Mouse (Mus musculus): ENCODE measurements around the gene Col18a1.

The Col18a1 gene

DNA sequence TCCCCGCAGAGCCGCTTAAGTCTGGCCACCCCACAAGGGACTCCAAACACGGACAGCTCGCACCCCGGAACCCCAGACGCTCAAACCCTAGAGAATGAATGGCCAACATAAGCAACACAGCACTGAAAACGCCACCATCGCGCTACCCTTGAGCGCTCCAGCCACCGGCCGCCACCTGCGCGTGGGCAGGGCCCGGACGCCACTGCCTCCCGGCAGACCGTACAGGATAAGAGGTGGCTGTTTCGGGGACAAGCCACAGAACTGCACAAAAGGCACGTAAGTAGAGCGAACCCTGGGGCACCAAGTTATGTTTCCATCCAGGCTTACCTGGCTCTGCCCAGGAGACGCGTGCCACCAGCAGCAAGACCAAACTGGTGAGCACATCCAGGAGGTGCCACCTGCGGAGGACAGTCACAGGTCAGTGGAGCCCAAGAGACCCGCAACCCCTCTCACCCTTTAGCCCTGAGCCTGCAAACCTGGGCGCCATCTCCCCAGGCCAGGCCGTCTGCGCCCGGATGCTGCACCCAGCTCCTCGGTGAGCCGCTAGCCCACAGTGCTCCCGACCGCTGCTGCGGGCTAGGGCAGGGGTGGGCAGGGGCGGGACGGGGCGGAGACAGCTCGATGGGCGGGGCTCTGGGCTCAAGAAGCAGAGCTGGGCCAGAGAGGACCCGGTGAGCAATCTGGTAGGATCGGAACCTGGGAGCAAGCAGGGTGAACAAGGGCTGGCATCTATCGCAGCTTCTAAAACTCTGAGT, at the start of gene Col18a1:
TSS of gene Col18a1 (minus strand) at position 586 of the 755 bp plus-strand sequence.
- DNase-seq: peak; percentile 71 to 85

DNA sequence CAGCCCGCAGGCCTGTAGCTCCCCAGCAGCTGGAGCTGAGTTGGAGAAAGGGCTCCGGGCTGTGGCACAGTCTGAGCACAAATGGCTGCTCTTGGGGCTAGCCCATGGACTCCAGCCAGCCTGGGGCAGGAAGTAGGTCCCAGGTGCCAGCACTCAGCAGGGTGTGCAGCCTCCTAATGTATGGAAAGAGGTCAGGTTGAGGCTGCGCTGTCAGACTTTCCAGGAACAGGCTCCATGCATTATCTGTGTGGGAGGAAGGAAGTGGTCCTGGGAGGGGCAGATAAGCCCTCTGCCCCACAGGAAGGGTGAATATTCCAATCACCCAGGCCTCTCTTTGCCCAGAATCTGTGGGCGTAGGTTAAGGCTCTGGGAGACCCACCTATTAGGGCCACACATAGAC, 49.3 kb upstream of the Col18a1 start:
- DNase-seq: no peak

DNA sequence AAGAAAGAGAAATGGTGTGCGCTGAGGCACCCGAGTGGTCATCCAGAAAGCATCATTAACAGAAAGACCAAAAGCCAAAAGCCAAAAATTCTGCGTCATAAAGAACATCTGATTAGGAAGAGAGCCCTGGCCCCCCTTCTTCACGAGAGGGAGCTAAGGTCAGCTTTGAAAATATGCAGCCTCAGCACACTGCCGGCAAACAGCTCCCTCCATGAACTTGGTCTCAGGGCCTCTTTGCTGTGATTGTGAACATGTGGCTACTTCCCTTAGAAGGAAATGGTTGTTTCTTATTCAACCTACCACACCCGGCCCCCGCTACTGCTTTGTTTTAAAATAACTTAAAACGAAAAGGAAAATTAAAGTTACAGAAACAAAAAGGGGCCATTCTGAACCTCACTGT, 48.2 kb upstream of the Col18a1 start:
- peak; percentile 66 to 82 for DNase-seq

DNA sequence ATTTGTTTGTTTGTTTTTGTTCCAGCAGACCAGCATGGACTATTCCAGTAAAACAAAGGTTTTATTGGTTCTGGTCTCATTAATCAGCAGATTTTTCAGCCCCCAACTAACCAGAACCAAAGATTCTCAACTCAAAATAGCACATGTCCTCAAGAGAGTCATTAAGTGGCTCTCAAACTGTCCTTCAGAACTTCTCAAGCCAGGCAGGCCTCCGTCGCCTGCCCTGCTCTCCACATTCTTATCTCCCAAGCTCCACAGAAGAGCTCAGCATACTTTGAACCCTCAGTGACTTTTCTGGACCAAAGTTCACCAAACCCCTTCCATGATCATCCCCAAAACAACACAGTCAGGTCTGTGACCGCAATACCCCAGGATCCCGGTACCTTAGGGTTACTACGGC, 47.1 kb upstream of the Col18a1 start:
- peak in 1 of 2 experiments; percentile 43 for DNase-seq

DNA sequence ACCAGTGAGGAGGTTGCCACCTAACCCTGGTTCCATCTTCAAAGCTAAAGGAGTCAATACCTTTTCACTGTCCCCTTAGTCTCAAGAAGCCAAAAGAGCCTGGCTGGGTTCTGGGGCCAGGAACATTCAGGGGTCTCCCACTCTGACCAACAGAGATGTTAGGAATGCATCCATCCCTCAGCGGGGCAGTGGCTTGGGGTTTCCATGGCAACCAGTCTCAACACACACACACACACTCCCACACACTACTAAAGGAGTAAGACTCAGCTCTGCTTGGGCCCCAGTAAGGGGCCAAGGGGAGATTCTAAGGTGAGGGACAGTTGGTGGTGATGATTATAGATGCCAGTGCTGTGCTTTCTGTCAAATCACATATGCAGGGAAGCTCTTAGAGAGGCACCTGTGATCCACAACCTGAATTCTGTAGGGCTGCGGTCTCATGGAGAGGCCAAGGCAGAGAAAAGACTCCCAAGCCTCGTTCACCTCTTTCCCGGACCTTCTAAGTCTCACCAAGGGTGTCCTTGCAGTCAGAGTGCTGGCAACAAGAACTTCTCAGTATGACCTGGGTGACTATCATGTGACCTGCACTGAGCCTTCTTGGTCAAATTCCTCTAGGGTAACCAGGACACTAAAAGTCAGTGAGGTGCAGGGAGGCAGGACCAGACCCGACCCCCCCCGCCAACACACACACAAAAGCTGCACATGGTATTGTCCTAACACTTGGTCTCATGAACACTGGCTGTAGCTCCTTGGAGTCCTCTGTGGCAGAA, 46.2 kb upstream of the Col18a1 start:
- peak; percentile 43 to 53 for DNase-seq

DNA sequence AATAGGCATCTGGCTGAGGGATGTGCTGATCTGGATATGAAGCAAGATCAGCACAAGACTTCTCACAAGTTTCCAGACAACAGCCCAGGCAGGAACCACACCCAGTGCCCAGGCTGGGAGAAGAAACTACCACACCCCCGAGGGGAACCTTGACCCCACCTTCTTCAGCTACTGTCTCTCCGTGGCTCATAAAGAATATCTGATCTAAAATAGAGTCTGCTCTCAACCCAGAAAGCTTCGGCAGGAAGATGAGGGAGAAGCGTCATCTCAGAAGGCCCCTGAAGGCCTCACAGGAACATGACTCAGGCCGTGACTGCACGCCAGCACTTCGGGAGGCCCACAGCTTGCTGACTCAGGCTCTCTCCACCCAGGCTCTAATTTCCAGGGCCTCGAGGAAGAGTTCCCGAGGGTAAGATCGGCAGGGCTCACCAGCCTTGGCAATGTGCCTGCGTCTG, 44.8 kb upstream of the Col18a1 start:
- DNase-seq: peak; percentile 74

DNA sequence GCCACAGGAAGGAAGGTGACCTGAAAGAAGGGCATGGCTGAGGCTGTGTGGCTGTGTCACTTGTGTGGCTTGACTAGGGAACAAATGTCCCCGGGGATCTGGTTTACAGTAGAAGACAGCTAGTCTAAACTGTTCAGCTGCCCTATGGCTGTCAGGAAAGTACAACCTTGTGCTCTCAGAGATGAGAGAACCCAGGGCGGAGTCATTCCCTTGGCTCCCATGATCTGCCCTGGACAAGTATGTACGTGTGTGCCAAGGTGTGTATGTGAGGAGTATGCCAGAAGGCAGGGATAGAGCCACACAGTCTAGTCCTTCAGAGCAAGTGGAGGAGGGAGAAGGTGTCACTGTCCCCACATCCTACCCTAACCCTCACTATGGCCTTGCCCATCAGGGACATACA, 44.3 kb upstream of the Col18a1 start:
- DNase-seq: no peak

DNA sequence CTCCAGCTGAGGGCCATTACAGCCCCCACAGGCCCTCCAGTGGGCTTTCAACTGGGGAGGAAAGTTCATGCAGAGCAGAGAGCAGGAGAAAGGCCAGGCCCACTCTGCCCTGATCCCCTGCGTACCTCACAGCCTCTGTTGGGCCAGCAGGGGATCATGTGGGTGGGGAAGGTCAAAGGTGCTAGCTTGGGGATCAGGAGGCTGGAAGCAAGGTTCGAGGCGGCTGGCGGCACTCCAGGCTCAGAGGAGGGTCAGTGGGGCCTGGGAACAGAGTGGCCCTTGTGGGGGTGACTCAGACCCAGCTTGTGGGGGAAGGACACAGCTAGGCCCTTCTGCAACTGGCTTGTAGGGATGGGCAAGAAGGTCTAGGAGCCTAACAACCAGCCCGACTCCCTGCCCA, 42.9 kb upstream of the Col18a1 start:
- DNase-seq: peak; percentile 63 to 78

DNA sequence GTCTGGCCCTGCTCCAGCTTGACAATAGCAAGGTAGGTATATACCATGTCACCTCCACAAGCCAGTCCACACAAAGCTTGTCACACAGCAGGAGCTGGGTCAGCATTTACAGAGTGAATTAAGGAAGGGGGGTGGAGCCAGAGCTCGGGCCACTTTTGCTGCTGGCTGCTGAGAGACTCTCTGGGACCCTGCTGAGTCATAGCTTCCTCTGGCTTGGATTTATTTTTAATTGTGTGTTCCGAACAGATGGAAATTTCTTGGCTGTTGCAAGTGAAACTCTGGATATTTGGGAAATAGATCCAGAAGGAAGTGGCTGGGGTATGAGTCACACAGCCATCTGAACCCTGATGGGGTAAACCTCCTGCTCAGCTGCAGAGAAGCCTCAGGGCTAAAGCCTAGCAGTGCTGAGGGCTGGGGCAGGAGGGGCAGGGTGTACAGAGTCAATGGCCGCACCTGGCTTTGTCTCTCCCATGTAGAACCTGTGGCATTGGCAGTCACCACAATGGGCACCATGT, 40.3 kb upstream of the Col18a1 start:
- DNase-seq: peak; percentile 68 to 85

DNA sequence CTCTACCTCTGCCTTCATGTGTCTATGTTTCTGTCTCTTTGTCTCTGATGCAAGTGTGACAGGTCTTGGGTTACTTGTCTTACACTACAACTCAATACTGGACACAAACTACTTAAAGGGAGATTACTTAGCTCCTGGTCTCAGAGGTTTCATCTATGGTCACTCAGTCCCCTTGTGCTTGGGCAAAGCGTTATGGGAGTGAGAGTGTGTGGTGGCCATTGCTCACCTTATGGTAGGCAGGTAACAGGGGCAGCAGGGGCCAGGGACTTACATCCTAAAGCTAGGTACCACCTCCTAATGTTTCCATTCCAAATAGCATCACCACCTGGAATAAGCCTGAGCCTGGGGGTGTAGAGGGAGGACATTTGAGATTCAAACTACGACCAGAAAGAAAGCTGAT, 39.8 kb upstream of the Col18a1 start:
- no peak for DNase-seq

DNA sequence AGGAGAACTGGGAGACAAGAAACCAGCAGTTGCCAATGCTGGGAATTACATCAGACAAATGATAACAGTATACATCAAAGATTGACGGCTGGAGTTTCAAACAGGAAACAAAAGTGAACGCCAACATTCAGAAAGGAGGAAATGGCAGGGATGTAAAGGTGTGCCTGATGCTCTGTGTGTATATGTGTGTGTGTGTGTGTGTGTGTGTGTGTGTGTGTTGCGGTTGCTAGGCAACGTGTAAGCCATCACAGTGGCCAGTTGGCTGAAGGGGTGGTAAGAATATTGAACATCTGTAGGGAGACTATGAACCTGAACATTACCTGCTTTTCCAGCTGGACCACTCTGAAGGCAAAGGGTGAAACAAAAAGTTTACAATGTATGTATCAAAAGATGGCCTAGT, 37.6 kb upstream of the Col18a1 start:
- DNase-seq: no peak

DNA sequence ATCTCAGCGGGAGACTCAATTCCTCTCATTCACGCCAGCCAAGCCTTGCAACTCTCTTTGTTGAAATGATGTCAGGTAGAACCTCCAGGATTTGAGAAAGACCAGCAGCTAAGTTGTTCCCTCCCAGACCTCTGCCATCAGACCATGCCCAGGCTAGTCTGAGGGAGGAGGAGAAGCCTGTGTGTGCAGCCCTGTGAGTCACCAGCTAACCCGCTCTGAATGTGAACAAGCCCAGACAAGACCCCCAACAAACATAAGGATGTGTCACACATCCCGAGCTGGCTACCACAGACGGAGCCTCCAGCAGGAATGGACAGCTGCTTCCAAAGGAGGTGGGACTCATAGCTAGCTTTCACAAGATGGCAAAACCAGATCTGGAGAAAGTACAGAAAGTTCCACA, 35.6 kb upstream of the Col18a1 start:
- DNase-seq: no peak

DNA sequence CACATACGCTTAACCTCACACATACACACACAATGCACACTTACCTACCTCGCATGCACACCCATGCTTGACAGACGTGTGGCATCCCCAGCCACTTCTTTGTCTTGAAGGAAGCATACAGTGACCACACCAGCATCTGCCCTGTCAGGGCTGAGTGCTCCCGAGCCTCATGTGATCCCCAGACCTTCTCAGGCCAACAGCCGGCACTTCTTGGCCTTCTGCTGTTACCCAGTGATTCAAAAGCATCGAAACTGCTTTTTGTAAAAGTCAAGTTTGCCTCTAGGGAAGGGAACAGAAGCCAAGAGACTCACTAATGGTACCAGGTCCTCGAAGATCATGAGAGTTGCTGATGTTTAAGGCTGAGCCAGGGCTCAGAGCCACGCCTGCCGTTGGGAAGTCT, 33.9 kb upstream of the Col18a1 start:
- no peak for DNase-seq

DNA sequence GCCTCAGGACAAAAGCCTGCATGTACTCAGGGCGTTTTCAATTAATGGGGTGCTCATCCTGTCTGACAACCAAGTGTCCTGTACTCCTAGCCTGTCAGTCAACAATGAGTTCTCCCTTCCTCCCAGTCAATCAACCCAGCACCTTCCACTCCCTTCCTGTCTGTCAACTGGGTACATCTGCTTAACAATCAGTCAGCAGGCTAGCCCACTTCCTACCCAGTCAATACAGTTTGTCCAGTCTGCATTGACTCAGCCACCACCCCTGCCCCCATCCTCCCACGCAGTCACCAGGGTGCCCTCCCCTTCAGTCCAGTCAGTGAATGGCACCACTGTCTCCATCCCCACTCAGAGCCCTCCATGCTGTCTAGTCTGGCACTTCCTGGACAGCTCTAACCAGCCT, 32.9 kb upstream of the Col18a1 start:
- DNase-seq: no peak

DNA sequence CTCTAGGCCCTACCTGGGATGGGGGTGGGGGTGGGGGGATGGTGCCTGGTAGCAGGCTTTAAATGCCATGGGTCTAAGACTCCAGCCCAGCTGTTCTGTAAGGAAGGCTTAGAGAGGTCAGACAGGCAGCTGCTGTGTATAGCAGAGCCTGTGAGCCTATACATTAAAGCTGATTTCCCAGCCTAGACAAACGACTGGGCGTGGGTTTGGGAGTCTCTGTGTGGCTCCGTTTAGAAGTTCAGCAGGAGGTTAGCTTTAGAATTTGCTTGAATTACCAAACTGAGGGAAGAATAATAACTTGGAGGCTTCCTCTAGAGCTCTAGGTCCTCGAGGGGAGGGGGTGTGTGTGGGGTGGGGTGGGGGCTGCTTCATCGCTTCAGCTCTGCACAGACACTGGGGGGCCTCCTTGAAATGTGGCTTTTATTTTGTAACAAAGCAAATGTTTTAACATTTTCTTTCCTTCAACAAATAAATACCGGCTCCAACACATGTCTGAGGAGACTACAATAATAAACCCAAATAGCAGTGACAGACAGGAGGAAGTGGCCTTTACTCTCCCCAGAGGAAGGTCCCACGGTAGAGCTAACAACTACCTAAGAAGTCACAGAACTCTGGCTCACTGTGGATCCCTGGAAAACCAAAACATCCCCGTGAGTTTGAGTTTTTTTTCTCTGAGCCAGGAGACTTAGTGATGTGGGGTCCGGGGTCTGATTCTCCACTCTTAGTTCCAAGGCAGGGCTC, 31.3 kb upstream of the Col18a1 start:
- DNase-seq: no peak

DNA sequence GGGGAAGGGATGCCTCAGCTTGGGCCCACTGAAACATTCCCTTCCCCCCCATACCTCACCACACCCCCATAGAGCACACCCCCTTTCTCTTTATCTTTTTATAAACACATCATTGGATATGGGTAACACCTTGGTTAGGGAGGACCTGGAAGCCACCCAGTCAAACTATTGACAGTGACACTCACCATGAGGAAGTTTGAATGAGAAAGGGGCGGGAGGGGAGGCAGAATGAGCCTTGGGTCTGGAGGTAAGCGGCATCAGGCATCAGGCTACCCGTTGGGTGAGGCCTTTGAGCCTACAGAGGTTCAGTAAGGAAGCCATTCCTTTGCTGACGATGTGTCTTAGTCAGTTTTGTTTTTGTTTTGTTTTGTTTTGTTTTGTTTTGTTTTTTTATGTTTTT, 30.3 kb upstream of the Col18a1 start:
- DNase-seq: no peak

DNA sequence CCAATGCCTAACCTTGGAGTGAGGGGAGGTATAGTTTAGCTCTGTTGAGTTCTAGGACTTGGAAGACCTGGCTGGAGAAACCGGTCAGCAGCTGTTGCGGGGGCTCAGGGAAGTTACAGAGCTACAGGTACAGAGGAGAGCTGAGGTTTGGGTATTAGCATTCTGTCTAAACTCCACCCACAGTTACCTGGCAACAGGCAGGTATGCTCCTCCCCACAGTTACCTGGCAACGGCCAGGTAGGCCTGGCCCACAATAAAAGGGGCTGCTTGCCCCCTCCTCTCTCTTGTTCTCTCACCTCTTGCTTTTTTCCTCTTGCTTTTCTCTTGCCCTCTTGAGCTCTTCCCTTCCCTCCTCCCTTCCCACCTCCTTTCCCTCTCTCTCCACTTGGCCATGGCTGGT, 29.8 kb upstream of the Col18a1 start:
- no peak for DNase-seq

DNA sequence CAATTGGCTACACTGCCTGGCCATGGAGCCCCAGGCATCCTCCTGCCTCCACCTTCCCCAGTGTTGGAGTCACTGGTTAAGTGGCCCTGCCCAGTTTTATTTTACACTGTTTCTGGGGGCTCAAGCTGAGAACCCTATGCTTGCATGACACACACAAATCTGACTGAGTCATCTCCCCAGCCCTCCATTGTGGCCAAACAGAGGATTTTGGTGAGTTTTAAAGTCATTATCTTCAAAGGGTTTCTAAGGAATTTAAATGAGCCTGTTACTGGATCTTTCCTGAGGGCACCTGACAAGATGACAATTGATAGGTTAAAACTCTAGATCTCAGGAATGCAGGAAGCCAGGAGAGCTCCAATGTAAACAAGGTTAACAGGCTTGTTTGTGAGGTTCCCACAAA, 27.1 kb upstream of the Col18a1 start:
- DNase-seq: no peak

DNA sequence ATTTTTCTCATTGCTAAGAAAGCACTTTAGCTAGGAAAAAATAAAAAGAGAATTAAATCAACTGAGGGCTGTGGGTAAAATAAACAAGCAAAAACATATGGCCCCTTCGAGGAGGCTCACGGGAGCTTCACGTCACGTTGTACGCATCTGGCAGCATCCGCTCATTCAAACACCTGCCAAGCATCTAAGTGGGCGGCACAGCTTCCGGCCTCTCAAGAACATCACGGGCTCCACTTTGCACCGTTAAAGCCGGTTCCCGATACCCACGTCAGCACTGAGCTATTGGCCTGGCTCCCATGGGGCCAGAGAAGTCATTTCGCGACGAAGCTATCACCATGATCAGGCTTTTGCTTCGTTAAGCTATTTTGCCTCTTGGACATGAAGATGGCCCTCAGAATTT, 26.4 kb upstream of the Col18a1 start:
- no peak for DNase-seq

DNA sequence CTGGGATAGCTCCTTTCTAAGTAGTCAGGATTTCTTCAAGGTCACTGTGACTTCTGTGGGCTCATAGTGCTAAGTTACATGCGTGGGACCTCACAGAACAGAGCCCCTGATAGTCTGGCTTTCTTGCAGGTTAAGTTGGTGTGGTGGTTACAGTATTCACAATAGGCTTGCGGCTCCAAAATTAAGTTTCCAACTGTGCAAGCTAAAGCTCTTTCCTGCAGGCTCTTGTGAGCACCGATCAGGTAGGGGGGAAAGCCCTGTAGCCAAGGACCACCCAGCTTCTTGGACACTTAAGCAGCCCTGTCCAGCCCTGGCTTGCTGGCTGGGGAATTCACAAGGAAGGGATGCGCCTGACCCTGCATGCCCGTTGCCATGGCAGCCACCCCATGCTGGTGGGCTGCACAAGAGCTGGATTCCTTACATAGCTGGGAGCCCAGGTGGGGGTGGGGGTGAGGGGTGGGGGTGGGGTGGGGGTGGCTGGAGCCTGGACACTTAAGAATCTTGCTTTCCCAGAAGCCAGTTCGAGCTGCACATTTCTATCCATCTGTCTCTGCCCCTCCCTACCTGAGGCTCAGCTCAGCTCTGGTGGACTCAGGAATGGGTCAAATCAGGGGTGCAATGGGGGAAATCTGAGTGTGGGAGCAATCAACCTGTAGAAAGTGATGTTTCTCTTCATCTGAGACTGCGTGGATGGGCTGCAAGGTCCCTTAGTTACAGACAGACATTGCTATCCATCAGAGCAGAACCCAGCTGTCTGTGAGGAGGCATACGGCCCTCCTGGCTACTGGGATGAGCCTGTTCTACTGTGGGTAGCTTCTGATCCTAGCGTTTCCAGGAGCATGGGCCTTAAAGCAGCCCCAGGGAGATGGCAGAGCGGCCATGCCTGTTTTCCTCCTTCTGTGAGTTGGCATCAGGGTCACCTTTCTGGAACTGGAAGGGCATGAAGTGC, 24.9 kb upstream of the Col18a1 start:
- DNase-seq: no peak

DNA sequence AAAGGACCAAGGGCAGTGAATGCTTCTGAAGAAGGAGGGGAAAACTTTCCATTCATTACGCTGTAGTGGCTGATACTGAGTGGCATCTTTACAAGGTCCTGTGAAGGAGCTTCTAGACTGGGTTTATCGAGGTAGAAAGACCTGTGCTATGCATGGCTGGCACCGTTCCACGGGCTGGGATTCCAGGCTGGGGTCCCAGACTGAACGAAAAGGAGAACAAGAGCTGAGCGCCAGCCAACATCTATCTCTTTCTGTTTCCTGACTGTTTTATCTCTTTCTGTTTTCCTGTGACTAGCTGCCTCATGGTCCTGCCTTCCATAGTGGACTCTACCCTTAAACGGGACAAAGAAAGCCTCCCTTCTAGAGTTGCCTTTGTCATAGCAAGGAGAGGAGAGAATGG, 21.1 kb upstream of the Col18a1 start:
- DNase-seq: no peak

DNA sequence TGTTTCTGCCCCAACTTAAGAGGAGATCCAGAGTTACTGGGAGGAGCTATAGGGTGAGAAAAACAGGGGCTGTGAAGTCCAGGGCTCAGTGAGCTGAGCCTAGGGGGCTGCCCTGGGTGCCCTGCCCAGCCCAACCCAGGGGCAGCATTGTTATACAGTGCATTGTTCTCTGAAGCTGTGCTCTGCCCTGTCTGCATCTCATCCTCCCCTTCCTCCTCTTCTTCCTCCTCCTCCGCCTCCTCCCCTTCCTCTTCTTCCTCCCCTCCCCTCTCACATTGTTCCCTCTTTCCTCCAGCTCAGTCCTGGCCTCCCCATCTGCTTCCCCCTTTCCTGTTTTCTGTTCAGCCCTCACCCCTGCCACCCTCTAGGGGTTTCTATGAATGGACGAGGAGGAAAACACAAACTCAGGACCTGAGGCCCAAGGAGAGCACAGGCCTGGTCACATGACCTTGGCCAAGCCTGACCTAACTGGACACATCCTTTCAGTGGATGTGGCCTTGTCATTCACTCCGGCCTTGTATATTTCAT, 16.5 kb upstream of the Col18a1 start:
- DNase-seq: no peak
